Mouse (Mus musculus): ENCODE results near the gene Actl6b. TPM values are rescaled to one million over a fixed set of nuclear protein-coding genes. Genes with fewer than 3 reads are reported as not detected.
A peak's percentile ranks its signal among the peaks of the same experiment; 100 is the strongest.

Gene Actl6b
- not detected for polyA plus RNA-seq (2017; shearing (Covaris generic))

GRCm38 (mm10) chr5:137553411-137553837, at the start of gene Actl6b:
Actl6b (plus strand) TSS chr5:137553517.
- no peak for ATAC-seq

GRCm38 (mm10) chr5:137504041-137504440, 49.3 kb upstream of the Actl6b start:
- no peak for ATAC-seq

GRCm38 (mm10) chr5:137510014-137510501, 43.3 kb upstream of the Actl6b start:
- peak; percentile 75 for ATAC-seq

- peak; percentile 30 for ATAC-seq
These were observed 42.5 kb upstream of the Actl6b start for GRCm38 (mm10) chr5:137510573-137511390.

GRCm38 (mm10) chr5:137511706-137512105, 41.6 kb upstream of the Actl6b start:
- no peak for ATAC-seq

GRCm38 (mm10) chr5:137512847-137513794, 40.2 kb upstream of the Actl6b start:
- ATAC-seq, result no peak

- ATAC-seq, result no peak
These were observed 39.2 kb upstream of the Actl6b start for GRCm38 (mm10) chr5:137513951-137514721.

- no peak for ATAC-seq
These were observed 38.5 kb upstream of the Actl6b start for GRCm38 (mm10) chr5:137514811-137515210.

- no peak for ATAC-seq
These were observed 34.9 kb upstream of the Actl6b start, which contains the start of gene Gigyf1 for GRCm38 (mm10) chr5:137518436-137518835. Gigyf1 (plus strand) TSS chr5:137518548.

- ATAC-seq, result no peak
These were observed 33.4 kb upstream of the Actl6b start for GRCm38 (mm10) chr5:137519691-137520550.

GRCm38 (mm10) chr5:137521861-137522260, 31.5 kb upstream of the Actl6b start:
- no peak for ATAC-seq

GRCm38 (mm10) chr5:137522711-137523110, 30.6 kb upstream of the Actl6b start:
- ATAC-seq, result no peak

- ATAC-seq, result no peak
These were observed 29.7 kb upstream of the Actl6b start for GRCm38 (mm10) chr5:137523396-137524250.

- ATAC-seq, result no peak
These were observed 29.1 kb upstream of the Actl6b start for GRCm38 (mm10) chr5:137524251-137524515.

- ATAC-seq, result no peak
These were observed 28.6 kb upstream of the Actl6b start for GRCm38 (mm10) chr5:137524671-137525070.

GRCm38 (mm10) chr5:137525511-137525910, 27.8 kb upstream of the Actl6b start:
- no peak for ATAC-seq

- no peak for ATAC-seq
These were observed 27.0 kb upstream of the Actl6b start for GRCm38 (mm10) chr5:137526192-137526936.

GRCm38 (mm10) chr5:137527413-137527812, 25.9 kb upstream of the Actl6b start:
- no peak for ATAC-seq

GRCm38 (mm10) chr5:137528247-137528968, 24.9 kb upstream of the Actl6b start:
- ATAC-seq, result no peak

All from CD4-positive, CD25-positive, alpha-beta regulatory T cell, adult 4 months (primary cell).